Mouse (Mus musculus) midbrain, embryonic 10.5 days (tissue): ENCODE data around the gene Acsl6. TPM values are rescaled to one million over a fixed set of nuclear protein-coding genes. Genes with fewer than 3 reads are reported as not detected.

Experiments used
- polyA plus RNA-seq: library from polyadenylated mRNA; unstranded; fragments of >200 nt; fragmentation: Nextera tagmentation; extraction: Ambion mirVana; gene quantifications from 2 replicates; pipeline ENCODE4 v1.2.1, GENCODE M21; 2016

The Acsl6 gene
- polyA plus RNA-seq, 1 experiment from 2014 or later = 14.4 TPM

Other genes starting within 250 kb of the Acsl6 start
- gene Pdlim4, start 234.8 kb upstream of the Acsl6 start, polyA plus RNA-seq = 52.4 and 57.4 TPM in 2 replicates
- 25.0 and 25.2 TPM in 2 replicates for gene P4ha2, start 203.7 kb upstream of the Acsl6 start, polyA plus RNA-seq
- not detected in 2 replicates for gene Csf2, start 54.1 kb upstream of the Acsl6 start, polyA plus RNA-seq
- gene Il3, start 36.5 kb upstream of the Acsl6 start, polyA plus RNA-seq = not detected in 2 replicates
- not detected in 2 replicates for gene Meikin, start 66.9 kb downstream of the Acsl6 start, polyA plus RNA-seq
- 8.7 and 9.4 TPM in 2 replicates for gene Fnip1, start 134.4 kb downstream of the Acsl6 start, polyA plus RNA-seq
- gene Rapgef6, start 219.0 kb downstream of the Acsl6 start, polyA plus RNA-seq = 31.3 and 33.1 TPM in 2 replicates